Mouse (Mus musculus) adrenal gland, postnatal 4 days (tissue): ENCODE data around the gene Sipa1l1. TPM values are rescaled to one million over a fixed set of nuclear protein-coding genes. Genes with fewer than 3 reads are reported as not detected.

Experiments
- DNase-seq, 2 experiments: peaks; one replicate each; pipeline ENCODE4 v3.0.0; 2021 to 2022; ENCODE audit warnings: low spot score in 2 of 2, mixed read lengths in 2 of 2
- total RNA-seq, 2 experiments: library from RNA; stranded (reverse); gene quantifications; 2 replicates each; pipeline ENCODE4 v1.2.3; 2021

The Sipa1l1 gene
- total RNA-seq, 2 experiments from 2014 or later: 32.7 to 40.0 TPM

- no peak for DNase-seq
Measured at GRCm38 (mm10) chr12:82285018-82285417, 115.9 kb downstream of the Sipa1l1 start.

GRCm38 (mm10) chr12:82286068-82286467 is 116.9 kb downstream of the Sipa1l1 start:
- no peak for DNase-seq

- no peak for DNase-seq
Measured at GRCm38 (mm10) chr12:82286804-82287203, 117.7 kb downstream of the Sipa1l1 start.

GRCm38 (mm10) chr12:82293545-82294247 is 124.6 kb downstream of the Sipa1l1 start:
- no peak for DNase-seq

GRCm38 (mm10) chr12:82294906-82295887 is 126.1 kb downstream of the Sipa1l1 start:
- DNase-seq: no peak

GRCm38 (mm10) chr12:82296276-82296675 is 127.2 kb downstream of the Sipa1l1 start:
- DNase-seq: no peak

GRCm38 (mm10) chr12:82297196-82297595 is 128.1 kb downstream of the Sipa1l1 start:
- no peak for DNase-seq

GRCm38 (mm10) chr12:82298662-82299460 is 129.7 kb downstream of the Sipa1l1 start:
- DNase-seq: no peak

GRCm38 (mm10) chr12:82304140-82304539 is 135.0 kb downstream of the Sipa1l1 start:
- no peak for DNase-seq

GRCm38 (mm10) chr12:82306035-82306434 is 136.9 kb downstream of the Sipa1l1 start:
- DNase-seq: no peak

GRCm38 (mm10) chr12:82311593-82311992 is 142.5 kb downstream of the Sipa1l1 start:
- no peak for DNase-seq

- no peak for DNase-seq
Measured at GRCm38 (mm10) chr12:82312091-82312820, 143.1 kb downstream of the Sipa1l1 start.

- no peak for DNase-seq
Measured at GRCm38 (mm10) chr12:82313091-82313490, 144.0 kb downstream of the Sipa1l1 start.

- no peak for DNase-seq
Measured at GRCm38 (mm10) chr12:82319436-82320131, 150.5 kb downstream of the Sipa1l1 start.

- DNase-seq: no peak
Measured at GRCm38 (mm10) chr12:82320204-82320603, 151.1 kb downstream of the Sipa1l1 start.

GRCm38 (mm10) chr12:82321397-82321796 is 152.3 kb downstream of the Sipa1l1 start:
- DNase-seq: no peak

- DNase-seq: no peak
Measured at GRCm38 (mm10) chr12:82321855-82322254, 152.7 kb downstream of the Sipa1l1 start.

- no peak for DNase-seq
Measured at GRCm38 (mm10) chr12:82322759-82323451, 153.8 kb downstream of the Sipa1l1 start.

GRCm38 (mm10) chr12:82324621-82325020 is 155.5 kb downstream of the Sipa1l1 start:
- DNase-seq: no peak
